Mouse (Mus musculus) brain, adult 2 months (tissue): Measurements from ENCODE around the gene Hmces.
A peak's percentile ranks its signal among the peaks of the same experiment; 100 is the strongest.
"Not testable (repeated sequence)": the region's sequence is repeated elsewhere in the genome, so short reads cannot be mapped to it uniquely, and the experiment has no call there.

Experiments used
- DNase-seq: peaks from one replicate; pipeline ENCODE4 v3.0.0; 2011; ENCODE audit warnings: low read depth, low spot score

The Hmces gene

DNA sequence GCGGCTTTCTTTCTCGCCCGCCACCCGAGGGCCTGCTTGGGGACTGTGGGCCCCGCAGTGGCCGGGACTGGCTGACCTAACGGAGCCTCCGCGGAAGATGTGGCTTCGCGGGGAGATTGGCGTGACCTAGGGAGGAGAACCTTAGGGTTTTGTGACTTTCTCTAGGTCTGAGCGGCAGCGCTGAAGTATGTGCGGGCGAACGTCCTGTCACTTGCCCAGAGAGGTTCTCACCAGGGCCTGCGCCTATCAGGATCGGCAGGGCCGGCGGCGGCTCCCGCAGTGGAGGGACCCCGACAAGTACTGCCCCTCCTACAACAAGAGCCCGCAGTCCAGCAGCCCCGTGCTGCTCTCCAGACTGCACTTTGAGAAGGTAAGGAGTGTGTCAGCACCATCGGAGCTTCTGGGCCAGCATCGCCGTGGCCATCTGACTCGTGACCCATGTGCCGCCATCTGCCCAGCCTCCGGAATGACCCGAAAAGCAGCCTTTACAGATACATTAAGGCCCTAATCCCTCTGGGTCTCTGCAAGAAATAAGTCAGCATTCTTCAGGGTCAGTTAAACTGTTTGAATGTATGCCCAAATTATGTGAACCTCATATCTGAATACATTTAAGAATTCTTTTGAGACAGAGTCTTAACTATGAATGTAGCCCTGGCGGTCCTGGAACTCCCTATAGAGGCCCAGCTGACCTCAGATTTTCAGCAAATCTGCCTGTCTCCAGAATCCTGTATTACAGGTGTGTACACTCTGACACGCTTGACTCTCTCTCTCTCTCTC lies 779 bp downstream of the Hmces start:
- DNase-seq: peak; percentile 62

DNA sequence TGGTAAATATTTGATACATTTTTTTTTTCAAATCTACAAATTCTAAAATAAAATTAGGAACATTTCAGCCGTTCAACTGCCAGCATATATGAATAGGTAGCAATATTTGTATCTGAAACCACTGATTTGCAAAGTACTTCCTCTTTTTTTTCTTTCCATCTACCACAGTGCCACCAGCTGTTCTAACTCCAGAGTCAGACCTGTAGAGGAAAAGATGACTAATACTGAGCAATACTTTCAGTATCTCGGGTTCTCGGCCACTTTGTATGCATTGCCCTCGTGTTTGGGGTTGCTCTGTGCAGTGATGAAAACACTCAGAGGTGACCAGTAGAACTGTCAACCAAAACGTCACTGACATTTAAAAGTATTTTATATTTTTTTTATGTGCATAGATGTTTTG lies 2.2 kb downstream of the Hmces start:
- peak; percentile 43 for DNase-seq

- DNase-seq: no peak
These were observed 7.5 kb downstream of the Hmces start for GRCm38 (mm10) chr6:87921201-87921600.

- no peak for DNase-seq
These were observed 9.9 kb downstream of the Hmces start for GRCm38 (mm10) chr6:87923624-87924023.

GRCm38 (mm10) chr6:87935037-87935436 lies 21.3 kb downstream of the Hmces start:
- DNase-seq: no peak

DNA sequence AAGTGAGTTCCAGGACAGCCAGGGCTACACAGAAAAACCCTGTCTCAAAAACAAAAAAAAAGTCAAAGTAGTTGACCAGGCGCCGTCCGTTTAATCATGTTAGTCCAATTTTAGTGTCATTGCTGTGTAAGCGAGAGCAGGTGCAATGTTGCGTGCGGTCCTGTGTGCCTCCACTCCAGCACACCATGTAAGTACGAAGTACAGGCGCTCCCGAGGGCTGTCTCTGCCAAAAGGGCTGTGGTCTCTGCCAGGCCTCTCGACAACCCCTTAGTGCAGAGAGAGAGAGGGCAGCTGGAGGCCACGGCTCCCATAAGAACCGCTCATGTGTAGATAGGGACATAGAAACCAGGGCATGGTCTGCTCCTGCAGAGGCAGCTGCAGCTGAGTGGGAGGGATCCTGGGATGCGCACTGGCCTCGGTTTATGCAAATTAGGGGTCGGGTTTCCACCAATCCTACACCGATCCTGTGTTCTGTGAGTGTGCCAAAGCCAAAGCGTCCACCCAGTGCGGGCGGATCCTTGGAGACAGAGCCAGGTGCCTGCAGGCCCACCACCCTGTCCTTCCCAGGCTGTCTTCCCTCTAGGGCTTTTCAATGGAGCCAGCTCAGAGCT lies 23.5 kb downstream of the Hmces start:
- peak; percentile 15 for DNase-seq

DNA sequence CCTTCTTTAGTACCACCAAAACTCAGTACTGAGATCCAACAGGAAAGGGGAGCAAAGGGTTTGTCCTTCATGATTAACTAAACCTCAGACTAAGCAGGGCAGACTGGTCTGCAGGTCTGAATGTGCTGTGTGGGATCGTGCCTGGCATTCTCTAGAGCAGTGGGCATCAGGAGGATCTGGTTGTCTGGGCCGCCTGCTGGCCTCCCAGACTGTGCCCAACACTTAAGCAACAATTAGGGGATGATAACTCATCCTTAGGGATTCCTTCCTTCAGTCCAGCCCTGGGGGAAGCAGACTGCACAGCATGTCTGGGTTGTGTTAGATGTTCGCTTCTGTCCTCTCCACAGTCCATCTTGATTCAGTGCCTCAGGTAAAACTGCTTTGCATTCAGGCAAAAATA lies 25.2 kb downstream of the Hmces start:
- no peak for DNase-seq

- DNase-seq: no peak
These were observed 28.4 kb downstream of the Hmces start for GRCm38 (mm10) chr6:87942179-87942578.

DNA sequence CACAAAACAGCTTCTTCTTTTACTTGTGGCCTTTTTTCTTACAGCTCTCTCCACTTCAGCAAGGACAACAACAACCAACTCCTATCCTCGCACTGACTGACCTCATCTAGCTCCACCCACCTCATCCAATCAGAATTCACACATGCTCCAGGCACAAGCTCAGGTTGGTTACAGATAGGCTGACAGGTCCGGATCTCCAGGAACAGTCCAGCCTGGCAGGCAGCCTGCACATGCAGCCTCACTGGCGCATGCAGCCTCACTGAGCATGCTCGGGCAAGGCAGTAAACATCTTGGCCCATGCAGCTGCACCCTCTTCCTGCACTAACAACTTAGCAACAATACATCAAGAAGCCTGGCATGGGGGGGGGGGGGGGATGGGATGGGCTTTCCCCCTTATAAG lies 48.7 kb downstream of the Hmces start:
- DNase-seq: not testable (repeated sequence)

GRCm38 (mm10) chr6:87970041-87970440 lies 56.3 kb downstream of the Hmces start:
- DNase-seq: no peak

DNA sequence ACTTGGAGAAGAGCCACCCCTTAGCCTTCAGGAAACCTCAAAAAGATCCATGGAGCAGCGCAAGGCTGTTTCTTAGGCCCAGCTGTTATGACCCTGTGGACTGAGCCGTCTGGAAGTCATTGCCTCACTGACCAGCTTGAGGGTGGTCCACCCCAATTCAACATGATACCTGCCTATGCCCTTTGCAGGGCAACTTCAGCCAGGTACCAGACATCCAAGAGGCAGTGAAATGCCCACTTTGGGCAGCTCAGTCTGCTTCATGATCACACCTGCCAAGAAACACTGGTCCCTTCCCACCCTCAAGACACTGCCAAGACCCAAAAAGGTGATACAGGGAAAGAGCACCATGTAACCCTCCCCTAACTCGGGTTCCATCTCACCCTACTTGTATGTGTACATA lies 66.0 kb downstream of the Hmces start:
- no peak for DNase-seq

- peak; percentile 91 for DNase-seq
These were observed 66.8 kb downstream of the Hmces start for GRCm38 (mm10) chr6:87980374-87981029.

GRCm38 (mm10) chr6:87981030-87981485 lies 67.3 kb downstream of the Hmces start:
- DNase-seq: peak; percentile 58

DNA sequence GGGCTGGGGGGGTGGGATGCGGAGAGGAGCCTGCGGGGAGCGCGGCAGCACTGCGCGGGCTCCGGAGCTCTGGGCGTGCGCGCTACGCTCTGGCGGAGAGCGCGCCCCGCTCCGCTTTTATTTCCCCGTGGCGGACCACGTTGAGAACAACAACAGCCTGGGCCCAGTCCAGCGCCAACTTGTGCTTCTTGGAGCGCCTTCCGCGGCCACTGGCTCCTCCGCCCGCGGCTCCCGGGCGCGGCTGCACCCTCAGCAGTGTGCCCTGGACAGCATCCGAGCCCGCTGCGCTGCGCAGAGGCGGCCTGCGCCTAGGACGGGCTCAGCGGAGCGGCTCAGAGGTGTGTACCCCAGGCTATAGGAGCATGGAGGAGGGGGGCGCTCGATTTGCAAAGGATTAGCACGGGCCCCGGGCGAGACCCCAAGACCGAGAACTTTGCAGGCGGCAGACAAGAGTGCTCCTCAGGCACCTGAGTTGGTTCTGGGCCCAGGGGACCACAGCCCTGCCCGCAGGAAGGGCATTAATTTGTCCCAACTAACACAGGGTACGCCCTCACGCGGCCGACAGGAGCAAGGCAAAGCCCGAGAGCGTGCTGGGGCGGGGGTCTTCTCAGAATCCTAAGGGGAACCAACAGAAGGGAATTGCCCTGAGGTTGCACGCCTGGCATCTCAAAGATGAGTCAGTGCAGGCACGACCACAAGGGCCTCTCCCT lies 68.0 kb downstream of the Hmces start, which contains the start of gene H1fx:
Gene H1fx (minus strand): TSS at position 91 of the 710 bp plus-strand sequence.
- peak; percentile 86 for DNase-seq

- no peak for DNase-seq
These were observed 68.8 kb downstream of the Hmces start for GRCm38 (mm10) chr6:87982506-87982905.
